Mouse (Mus musculus): ENCODE results near the gene A630095E13Rik.
"Not testable (repeated sequence)": the region's sequence is repeated elsewhere in the genome, so short reads cannot be mapped to it uniquely, and the experiment has no call there.

The A630095E13Rik gene

DNA sequence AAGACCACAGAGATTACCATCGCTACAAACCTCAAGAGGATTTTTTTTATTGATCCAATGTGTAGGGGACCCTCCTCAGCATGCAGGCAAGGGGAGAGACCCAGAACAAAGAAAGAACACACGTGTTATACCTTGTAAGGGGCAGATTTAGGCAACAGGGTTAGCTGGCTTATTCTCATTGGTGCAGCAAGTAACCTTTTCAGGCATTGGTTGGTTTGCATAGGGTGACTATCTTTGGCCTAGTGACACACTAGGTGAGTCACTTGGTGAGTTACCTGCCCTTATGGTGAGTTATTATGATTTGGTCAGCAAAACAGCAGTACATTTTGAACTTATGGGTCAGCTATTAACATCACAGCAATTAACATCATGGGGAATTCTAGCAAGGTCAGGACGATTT is at the start of gene A630095E13Rik:
A630095E13Rik (minus strand) TSS at position 101 of the 400 bp plus-strand sequence.
- DNase-seq, result not testable (repeated sequence)

DNA sequence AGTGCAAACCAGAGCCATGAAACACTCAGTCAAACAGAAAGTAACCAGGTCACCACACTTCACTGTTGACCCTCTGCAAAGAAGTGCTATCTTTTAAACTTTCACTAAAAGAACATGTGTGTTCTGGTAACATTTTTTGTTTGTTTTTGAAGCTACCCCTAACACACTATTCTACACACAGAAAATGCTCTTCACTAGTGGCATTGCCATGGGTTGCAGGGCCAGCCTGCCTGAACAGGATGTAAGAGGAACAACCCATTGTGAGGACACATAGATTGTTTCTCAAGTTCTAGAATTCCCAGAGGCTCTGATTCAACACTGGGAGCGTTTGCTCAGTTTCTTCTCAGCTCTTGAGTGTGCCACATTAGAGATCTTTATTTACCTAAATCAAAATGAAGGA is 49.7 kb upstream of the A630095E13Rik start, which contains the start of gene Acrv1:
Acrv1 (plus strand) TSS at position 301 of the 400 bp plus-strand sequence.
- DNase-seq, result no peak

DNA sequence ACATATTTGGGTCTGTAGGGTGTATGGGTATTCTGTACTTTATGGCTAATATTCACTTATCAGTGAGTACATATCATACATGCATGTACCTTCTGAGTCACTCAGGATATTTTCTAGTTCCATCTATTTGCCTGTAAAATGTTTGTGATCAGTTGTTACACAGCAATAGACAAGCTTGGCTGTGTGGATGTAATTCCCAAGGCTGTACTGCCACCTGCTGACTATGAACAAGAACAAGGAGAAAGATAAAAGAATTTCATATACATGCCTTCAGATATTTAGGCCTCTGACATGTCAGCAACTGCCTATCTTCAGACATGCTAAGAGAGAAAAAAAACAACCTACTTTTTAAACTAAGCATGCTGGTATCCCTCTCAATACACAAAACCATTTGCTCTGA is 44.2 kb upstream of the A630095E13Rik start:
- DNase-seq, result no peak

DNA sequence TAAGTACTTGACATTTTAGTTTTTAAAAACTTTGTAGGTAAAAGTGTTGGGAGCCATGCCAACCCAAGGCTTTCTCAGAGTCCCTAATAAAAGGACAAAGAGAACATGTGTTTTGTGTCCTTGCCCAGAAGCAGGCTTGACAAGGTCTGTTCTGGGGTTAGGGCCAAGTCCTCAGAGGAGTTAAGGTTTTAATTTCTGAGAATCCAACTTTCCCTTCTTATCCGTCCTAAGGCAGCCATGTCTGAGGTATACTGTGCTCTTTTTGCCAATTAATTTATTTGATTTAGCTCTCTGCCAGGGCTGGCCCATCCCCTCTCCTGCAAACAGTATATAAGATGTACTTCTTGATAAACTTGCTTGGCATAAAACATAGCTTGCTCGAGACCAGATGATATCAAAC is 38.2 kb upstream of the A630095E13Rik start:
- no peak for DNase-seq
